Mouse (Mus musculus) mouse embryonic stem cell (cell line): ENCODE data around the gene Bcl6b.

ENCODE experiments used
- in situ Hi-C, 2 experiments: fragments of 300-500 bp; cut with MboI; formaldehyde crosslinking; loops; 1 replicate in 1 of 2; 3 replicates in 1 of 2; pipeline ENCODE4 v1.14.3; 2019 to 2020; ENCODE audit warnings: low sequenced_read_pairs in 2 of 2, low pct_unique_long_range_greater_than_20kb in 1 of 2, mixed read lengths in 1 of 2; ENCODE audit not compliant: unreplicated experiment in 1 of 2

Bcl6b gene

GRCm38 (mm10) chr11:70191188-70191587 is 38.4 kb downstream of the Bcl6b start:
- in situ Hi-C loops, result no loop called here

GRCm38 (mm10) chr11:70189319-70190134 is 40.1 kb downstream of the Bcl6b start:
- in situ Hi-C loops, result no loop called here

GRCm38 (mm10) chr11:70185120-70185519 is 44.5 kb downstream of the Bcl6b start:
- in situ Hi-C loops, result no loop called here

- in situ Hi-C loops, result no loop called here
These were observed 49.1 kb downstream of the Bcl6b start for GRCm38 (mm10) chr11:70180496-70180895.

GRCm38 (mm10) chr11:70179401-70179800 is 50.2 kb downstream of the Bcl6b start:
- in situ Hi-C loops, result loop anchor here (10.0 kb wide), 1 partner anchor 125 kb away; the partner anchor contains the start of gene Asgr1 (in 2 of the 2)

GRCm38 (mm10) chr11:70178756-70179155 is 50.8 kb downstream of the Bcl6b start:
- in situ Hi-C loops, result loop anchor here (10.0 kb wide), 1 partner anchor 124 kb away; the partner anchor contains the start of gene Asgr1 (in 2 of the 2)

- in situ Hi-C loops, result loop anchor here (10.0 kb wide), 1 partner anchor 124 kb away; the partner anchor contains the start of gene Asgr1 (in 2 of the 2)
These were observed 51.3 kb downstream of the Bcl6b start for GRCm38 (mm10) chr11:70178311-70178710.

GRCm38 (mm10) chr11:70177647-70178046 is 52.0 kb downstream of the Bcl6b start:
- in situ Hi-C loops, result loop anchor here (10.0 kb wide), 1 partner anchor 123 kb away; the partner anchor contains the start of gene Asgr1 (in 2 of the 2)

- in situ Hi-C loops, result loop anchor here (10.0 kb wide), 1 partner anchor 120 kb away; the partner anchor contains the start of gene Asgr1 (in 2 of the 2)
These were observed 55.1 kb downstream of the Bcl6b start for GRCm38 (mm10) chr11:70174491-70174890.
